Mouse (Mus musculus): ENCODE measurements at regions not wholly inside any gene's neighbourhood (a gene's known extent, or its start where the extent isn't known, plus 50 kb on each side); places are given as distances from the start of the nearest gene placed in this dataset.

DNA sequence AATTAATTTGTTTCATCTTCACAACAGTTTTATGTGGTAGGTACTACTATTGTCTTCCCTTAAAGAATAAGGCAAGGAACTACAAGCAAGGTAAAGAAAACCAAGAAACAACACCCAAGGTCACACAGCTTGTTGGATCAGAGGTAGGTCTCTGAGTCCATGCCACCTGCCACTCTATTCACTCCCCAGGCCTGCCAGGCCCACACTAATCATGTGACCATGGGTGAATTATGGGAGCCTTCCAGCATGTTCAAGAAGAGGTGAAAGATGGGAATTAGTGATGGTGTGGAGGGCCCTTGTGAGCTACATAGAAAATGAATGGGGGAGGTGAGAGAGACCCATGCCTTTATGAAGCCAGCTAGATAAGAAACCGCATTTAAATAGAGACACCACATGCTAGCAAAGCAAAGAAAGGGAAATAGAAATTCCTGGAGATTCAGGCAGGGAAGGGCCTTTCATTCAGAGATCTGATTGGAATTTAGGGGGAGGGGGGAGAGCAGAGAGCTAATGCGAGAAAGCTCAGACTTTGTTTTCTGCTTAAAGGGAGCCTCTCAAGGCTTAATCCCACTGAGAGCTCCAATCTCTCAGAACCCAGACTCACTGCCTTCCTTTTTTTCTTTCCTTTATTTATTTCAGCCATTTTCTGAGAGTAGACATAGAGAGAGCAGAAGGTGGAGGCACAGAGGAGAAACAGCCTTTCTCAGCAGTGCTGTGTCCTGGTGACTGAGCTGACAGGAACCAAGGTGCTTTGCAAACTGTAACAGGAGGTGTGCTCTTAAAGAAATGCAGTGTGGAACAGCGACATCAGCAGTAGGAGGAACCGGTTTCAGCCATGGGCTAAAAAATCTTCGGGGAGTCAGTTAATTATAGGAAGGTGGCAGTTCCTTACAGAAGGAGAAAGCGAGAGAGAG is 160.0 kb downstream of the Spata19 start:
- Histone ChIP-seq H3K4me1 (ENCODE audit: control insufficient read depth, insufficient read depth, low read length) (no peaks in the 10 kb centered on the region), H3K4me3 (ENCODE audit: insufficient read depth, low read length) (no peak overlapping the region), H3K27ac (ENCODE audit: insufficient read depth, low read length) (no peak overlapping the region)
- TF ChIP-seq POLR2A (IDR thresholded peaks at IDR 0.05; ENCODE audit: low read depth, low read length) (no peak), CTCF (IDR thresholded peaks at IDR 0.05; ENCODE audit: borderline replicate concordance, insufficient read depth, low read length) (no peak)

DNA sequence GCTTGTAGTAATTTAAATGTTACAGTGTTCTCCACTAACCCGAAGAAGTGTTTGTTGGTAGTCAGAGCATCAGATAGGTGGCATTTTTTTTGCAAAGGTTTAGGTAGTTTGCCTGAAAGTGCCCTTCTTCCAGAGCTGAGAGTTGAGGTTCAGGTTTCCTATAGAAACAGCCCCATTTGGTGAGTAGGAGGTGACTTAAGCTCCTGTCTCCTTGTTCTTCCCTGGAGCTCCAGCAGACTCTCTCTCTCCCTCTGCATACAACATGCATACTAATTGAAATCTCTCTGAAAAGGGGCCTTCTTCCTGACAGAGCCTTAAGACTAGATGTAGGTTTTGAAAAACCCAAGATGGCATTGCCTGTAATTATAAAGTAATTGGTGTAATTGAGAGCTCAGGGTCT is 161.3 kb downstream of the Spata19 start:
- Histone ChIP-seq H3K27ac (ENCODE audit: insufficient read depth, low read length) (no peak overlapping the region), H3K4me3 (ENCODE audit: insufficient read depth, low read length) (no peak overlapping the region), H3K4me1 (ENCODE audit: control insufficient read depth, insufficient read depth, low read length) (no peaks in the 10 kb centered on the region)
- no peak for TF ChIP-seq CTCF (IDR thresholded peaks at IDR 0.05; ENCODE audit: borderline replicate concordance, insufficient read depth, low read length)
- TF ChIP-seq POLR2A (IDR thresholded peaks at IDR 0.05; ENCODE audit: low read depth, low read length): no peak

DNA sequence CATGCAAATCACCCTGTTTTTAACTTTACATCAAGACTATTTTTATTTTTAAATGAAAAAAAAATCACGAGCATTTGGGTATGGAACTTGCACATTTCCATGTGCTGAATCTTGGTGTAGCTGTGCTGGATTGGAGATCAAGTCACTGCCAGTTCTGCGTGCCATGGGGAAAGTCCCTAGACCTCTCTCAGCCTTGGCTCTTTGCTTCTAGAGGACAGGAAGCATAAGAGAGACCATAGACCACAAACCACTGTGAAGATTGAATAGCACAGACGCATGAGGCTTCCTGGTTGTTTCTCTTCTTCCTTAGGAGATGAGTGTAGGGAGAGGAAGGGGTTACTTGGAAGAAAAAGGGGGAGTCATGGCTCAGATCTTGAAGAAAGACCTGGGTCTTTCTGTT is 161.7 kb downstream of the Spata19 start:
- H3K4me3 ChIP-seq (ENCODE audit: insufficient read depth, low read length): no peak overlapping the region
- TF ChIP-seq CTCF (IDR thresholded peaks at IDR 0.05; ENCODE audit: borderline replicate concordance, insufficient read depth, low read length): no peak
- TF ChIP-seq POLR2A (IDR thresholded peaks at IDR 0.05; ENCODE audit: low read depth, low read length): no peak
- no peak overlapping the region for H3K27ac ChIP-seq (ENCODE audit: insufficient read depth, low read length)
- H3K4me1 ChIP-seq (ENCODE audit: control insufficient read depth, insufficient read depth, low read length): no peaks in the 10 kb centered on the region

DNA sequence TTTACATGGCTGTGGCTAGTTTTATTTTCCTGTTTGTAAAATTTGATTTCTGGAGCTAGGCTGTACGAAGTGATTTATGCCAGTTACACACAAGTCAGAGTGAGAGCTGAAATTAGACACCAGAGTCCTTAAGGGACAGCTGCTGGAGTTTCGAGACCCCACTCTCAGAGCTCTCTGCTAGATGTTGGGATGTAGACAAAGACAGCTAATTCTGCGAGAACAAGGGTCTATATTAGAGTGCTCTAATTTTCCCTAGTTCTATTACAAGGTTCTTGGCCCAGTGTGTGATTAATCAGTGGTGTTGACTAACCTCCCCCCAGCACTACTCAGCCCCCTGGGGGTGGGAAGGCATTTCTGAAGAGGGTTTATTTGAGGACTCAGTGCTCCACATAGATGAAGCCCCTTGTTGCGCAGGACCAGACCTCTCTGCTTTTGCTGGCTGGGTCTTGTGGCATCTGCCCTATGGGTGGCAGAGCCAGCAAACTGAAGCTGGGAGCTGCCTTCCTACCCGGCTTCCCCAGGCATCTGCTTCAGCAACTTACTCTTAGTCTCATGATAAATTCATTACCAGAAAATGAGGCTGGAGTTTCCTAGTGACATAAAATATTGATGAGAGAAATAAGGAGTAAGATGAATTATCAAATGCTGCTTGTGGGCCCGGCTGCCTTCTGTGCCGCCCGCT is 171.9 kb downstream of the Spata19 start:
- no peak overlapping the region for H3K4me3 ChIP-seq (ENCODE audit: insufficient read depth, low read length)
- no peak for TF ChIP-seq POLR2A (IDR thresholded peaks at IDR 0.05; ENCODE audit: low read depth, low read length)
- TF ChIP-seq CTCF (IDR thresholded peaks at IDR 0.05; ENCODE audit: borderline replicate concordance, insufficient read depth, low read length): no peak
- H3K4me1 ChIP-seq (ENCODE audit: control insufficient read depth, insufficient read depth, low read length): no peaks in the 10 kb centered on the region
- no peak overlapping the region for H3K27ac ChIP-seq (ENCODE audit: insufficient read depth, low read length)

DNA sequence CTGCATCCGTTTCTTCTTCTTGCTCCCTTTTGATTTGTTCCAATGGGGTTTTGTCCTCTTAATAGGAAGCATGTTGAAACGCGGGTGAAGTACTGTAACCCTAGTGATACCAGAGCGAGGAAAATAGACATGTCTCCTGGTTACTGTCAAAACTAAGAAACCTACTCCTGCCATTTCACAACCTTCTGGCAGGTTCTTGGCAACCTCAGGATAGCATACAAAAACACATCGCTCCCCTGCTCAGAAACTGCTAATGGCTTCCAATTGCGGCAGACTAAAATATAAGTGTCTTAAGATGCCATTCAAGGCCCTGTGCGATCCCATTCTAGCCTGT is 172.4 kb downstream of the Spata19 start:
- Histone ChIP-seq H3K4me3 (ENCODE audit: insufficient read depth, low read length) (no peak overlapping the region), H3K4me1 (ENCODE audit: control insufficient read depth, insufficient read depth, low read length) (no peaks in the 10 kb centered on the region), H3K27ac (ENCODE audit: insufficient read depth, low read length) (no peak overlapping the region)
- no peak for TF ChIP-seq CTCF (IDR thresholded peaks at IDR 0.05; ENCODE audit: borderline replicate concordance, insufficient read depth, low read length)
- no peak for TF ChIP-seq POLR2A (IDR thresholded peaks at IDR 0.05; ENCODE audit: low read depth, low read length)

DNA sequence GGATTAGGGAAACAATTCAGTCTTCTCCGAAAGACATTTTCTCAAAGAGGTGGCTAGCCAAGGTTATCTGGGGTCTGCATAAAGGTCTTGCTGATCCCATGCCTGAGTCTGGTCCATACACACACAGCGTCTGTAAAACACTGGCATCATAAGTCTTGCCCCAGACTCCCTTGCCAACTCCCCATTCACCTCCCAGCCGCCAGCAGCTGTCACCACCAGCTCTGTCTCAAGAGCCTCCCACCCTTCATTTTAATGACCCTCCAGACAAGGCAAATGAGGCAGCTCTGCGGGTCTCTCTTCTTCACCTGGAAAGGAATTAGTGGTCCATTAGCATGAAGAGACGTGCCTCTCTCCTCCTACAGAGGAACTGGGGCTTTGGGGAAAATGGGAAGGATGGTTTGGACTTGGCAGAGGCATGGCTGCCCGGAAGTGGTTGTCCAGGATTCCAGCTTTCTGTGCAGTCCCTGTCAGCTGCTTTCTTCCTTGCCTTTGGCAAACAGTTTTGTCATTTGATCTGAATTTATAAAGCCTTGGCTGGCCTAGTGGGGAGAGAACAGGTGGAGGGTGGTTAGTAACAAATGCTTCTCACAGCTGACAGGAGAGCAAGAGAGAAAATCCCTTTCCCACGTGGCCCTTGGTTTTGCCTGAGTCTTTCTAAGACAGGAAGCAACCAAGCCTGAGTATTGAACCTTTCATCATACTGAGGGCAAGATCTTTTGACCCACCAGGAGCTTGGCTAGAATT is 173.3 kb upstream of the Opcml start:
- Histone ChIP-seq H3K27ac (ENCODE audit: insufficient read depth, low read length) (no peak overlapping the region), H3K4me1 (ENCODE audit: control insufficient read depth, insufficient read depth, low read length) (no peaks in the 10 kb centered on the region), H3K4me3 (ENCODE audit: insufficient read depth, low read length) (no peak overlapping the region)
- TF ChIP-seq CTCF (IDR thresholded peaks at IDR 0.05; ENCODE audit: borderline replicate concordance, insufficient read depth, low read length): no peak

DNA sequence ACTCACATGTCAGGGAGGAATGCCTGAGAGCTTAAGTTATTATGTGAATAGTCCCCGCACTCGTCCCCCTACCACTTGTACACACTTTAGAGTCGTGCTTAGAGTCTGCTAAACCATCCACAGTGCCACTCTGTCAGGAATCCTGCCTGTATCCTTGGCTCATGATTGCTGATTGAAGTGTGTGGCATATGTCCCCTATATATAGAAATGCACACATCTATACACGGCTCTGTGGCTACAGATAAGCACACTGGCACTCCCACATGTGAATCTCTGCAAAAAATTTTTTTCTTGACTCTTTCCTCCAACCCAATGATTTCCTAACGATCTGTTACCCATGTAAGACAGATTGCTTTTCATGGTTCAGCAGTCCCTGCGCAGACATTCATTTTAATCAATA is 155.7 kb upstream of the Opcml start:
- TF ChIP-seq CTCF (IDR thresholded peaks at IDR 0.05; ENCODE audit: borderline replicate concordance, insufficient read depth, low read length): no peak
- TF ChIP-seq POLR2A (IDR thresholded peaks at IDR 0.05; ENCODE audit: low read depth, low read length): no peak
- no peak overlapping the region for H3K27ac ChIP-seq (ENCODE audit: insufficient read depth, low read length)
- no peaks in the 10 kb centered on the region for H3K4me1 ChIP-seq (ENCODE audit: control insufficient read depth, insufficient read depth, low read length)
- no peak overlapping the region for H3K4me3 ChIP-seq (ENCODE audit: insufficient read depth, low read length)

DNA sequence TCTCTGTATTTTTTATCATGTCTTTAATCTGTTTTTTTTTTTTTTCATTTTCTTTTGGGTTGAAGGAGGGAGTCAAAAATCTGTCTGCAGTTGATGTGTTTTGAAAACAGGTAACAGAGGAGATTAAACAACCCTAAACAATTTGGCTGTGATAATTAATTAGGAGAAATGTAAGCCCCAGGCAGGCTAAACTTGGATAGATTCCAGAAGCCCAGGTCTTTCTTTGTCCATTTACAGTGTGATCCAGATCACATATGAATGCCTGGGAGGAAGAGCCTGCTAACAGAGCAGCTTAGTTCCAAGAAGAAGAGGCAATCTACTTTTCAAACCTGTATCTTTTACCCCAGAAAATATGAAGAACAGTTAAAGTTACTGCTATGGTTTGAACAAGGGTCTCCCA is 150.0 kb upstream of the Opcml start:
- Histone ChIP-seq H3K27ac (ENCODE audit: insufficient read depth, low read length) (no peak overlapping the region), H3K4me1 (ENCODE audit: control insufficient read depth, insufficient read depth, low read length) (no peaks in the 10 kb centered on the region), H3K4me3 (ENCODE audit: insufficient read depth, low read length) (no peak overlapping the region)
- no peak for TF ChIP-seq POLR2A (IDR thresholded peaks at IDR 0.05; ENCODE audit: low read depth, low read length)
- no peak for TF ChIP-seq CTCF (IDR thresholded peaks at IDR 0.05; ENCODE audit: borderline replicate concordance, insufficient read depth, low read length)

DNA sequence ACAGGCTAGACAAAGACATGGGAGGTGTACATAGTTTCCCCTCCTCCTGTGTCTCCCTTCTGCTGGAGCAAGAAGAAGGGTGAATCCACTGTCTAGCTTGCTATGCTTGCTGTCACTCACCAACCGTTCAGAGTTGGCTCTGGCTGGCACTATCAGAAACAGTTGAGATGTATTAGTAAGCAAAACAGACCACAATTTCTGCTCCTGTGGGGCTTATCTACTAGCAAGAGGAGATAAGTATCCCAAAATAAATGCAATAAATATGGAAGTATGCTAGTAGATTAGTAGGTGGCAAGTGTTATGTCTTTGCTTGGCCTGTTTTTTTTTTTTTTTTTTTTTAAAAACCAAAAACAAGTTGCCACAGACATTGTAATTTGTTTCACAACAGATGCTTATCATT is 147.3 kb upstream of the Opcml start:
- Histone ChIP-seq H3K27ac (ENCODE audit: insufficient read depth, low read length) (no peak overlapping the region), H3K4me1 (ENCODE audit: control insufficient read depth, insufficient read depth, low read length) (no peaks in the 10 kb centered on the region), H3K4me3 (ENCODE audit: insufficient read depth, low read length) (no peak overlapping the region)
- no peak for TF ChIP-seq CTCF (IDR thresholded peaks at IDR 0.05; ENCODE audit: borderline replicate concordance, insufficient read depth, low read length)
- no peak for TF ChIP-seq POLR2A (IDR thresholded peaks at IDR 0.05; ENCODE audit: low read depth, low read length)

DNA sequence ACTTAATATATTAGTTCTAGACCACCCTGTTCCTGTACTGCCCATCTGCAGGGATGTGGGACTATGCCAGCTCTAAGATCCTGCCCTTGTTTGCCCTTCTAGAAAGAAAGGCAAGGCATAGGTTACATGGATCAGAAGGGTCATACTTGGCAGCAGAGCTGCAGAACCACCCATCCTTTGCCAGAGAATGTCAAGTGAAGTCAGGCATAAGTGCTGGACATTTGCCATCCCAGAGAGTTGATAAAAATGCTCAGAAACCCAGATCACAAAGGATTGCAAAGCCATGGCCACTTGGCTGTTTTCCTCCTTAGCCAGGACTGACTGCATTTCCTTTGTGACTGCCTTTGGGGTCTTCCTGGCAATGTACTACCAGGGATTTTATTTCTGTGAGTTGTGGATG is 146.7 kb upstream of the Opcml start:
- H3K4me3 ChIP-seq (ENCODE audit: insufficient read depth, low read length): no peak overlapping the region
- TF ChIP-seq CTCF (IDR thresholded peaks at IDR 0.05; ENCODE audit: borderline replicate concordance, insufficient read depth, low read length): no peak
- no peak for TF ChIP-seq POLR2A (IDR thresholded peaks at IDR 0.05; ENCODE audit: low read depth, low read length)
- H3K27ac ChIP-seq (ENCODE audit: insufficient read depth, low read length): no peak overlapping the region
- H3K4me1 ChIP-seq (ENCODE audit: control insufficient read depth, insufficient read depth, low read length): no peaks in the 10 kb centered on the region

All from embryonic fibroblast, embryonic 13.5 days (primary cell).